Mouse (Mus musculus): ENCODE measurements around the gene Wfdc9.

Wfdc9 gene

DNA sequence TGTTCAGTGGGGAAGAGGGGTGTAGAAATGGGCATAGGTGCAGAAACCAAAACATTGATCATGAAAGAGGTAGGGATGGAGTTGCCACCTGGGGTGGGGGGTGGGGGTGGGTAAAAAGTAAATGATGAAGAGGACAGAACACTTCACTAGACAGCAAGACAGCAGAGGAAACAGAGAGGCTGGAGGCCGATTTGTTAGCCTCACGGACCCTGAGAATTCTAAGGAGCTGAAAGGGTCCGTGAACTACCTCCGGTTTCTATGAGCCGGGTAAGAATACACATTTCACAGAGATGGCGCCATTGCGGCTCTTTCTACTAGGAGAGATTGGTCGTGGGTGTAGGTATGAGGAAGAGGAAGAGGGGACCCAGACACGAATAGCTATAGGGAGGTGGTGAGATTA is at the start of gene Wfdc9:
Gene Wfdc9 (minus strand): TSS at position 101 of the 400 bp plus-strand sequence.
- no peak for DNase-seq (ENCODE audit: extremely low read depth, low read depth)

- DNase-seq (ENCODE audit: extremely low read depth, low read depth), result no peak
Observed at GRCm38 (mm10) chr2:164705991-164706390, 49.6 kb upstream of the Wfdc9 start.

DNA sequence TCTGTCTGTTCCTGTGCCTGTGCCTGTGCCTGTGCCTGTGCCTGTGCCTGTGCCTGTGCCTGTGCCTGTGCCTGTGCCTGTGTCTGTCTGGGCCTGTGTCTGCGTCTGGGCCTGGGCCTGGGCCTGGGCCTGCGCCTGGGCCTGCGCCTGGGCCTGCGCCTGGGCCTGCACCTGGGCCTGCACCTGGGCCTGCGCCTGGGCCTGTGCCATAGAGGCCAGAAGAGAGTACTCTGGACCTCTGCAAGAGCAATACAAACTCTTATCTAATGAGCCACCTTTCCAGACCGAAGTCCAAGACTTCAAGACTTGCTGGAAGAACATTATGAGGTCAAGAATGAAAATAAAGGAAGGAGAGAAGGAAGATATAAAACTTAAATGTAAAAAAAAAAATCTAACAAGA is 48.9 kb upstream of the Wfdc9 start:
- DNase-seq (ENCODE audit: extremely low read depth, low read depth), result no peak

- no peak for DNase-seq (ENCODE audit: extremely low read depth, low read depth)
Observed at GRCm38 (mm10) chr2:164704235-164704634, 47.9 kb upstream of the Wfdc9 start.

DNA sequence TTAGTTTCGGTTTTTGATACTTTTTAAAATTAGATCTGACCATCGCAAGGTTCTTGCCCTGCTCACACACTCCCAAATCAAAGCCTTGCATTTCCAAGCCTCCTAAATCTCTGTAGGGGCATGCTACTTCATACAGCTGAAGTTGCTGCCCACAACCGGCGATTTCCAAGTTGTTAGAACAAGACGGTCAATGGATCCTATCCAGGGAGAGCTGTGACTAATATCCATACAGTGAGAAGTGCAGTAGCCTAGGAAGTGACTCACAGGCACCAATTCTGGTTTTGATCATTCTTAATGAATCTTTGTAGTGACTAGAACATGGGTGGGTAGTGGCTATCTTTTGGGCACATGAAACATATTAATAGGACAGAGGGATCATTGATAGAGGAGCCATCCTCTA is 45.4 kb upstream of the Wfdc9 start:
- no peak for DNase-seq (ENCODE audit: extremely low read depth, low read depth)

DNA sequence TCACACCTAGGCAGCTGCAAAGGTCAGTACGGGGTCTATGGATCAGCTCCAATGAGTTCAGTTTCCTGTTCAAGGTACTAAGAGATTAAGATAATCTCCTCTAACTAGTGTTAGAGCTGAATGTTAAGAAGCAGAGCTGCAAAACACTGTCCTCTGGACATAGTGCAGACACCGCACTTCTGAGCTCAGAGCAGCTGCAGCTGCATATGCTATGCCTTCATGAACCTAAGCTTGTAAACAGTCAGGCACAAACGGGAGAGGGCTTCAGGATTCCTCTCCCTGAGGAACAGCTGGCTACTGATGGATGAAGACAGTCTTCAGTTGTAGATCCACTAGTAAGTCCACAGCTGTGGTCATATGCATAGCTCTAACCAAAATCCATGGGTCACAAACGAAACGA is 44.6 kb upstream of the Wfdc9 start:
- no peak for DNase-seq (ENCODE audit: extremely low read depth, low read depth)

DNA sequence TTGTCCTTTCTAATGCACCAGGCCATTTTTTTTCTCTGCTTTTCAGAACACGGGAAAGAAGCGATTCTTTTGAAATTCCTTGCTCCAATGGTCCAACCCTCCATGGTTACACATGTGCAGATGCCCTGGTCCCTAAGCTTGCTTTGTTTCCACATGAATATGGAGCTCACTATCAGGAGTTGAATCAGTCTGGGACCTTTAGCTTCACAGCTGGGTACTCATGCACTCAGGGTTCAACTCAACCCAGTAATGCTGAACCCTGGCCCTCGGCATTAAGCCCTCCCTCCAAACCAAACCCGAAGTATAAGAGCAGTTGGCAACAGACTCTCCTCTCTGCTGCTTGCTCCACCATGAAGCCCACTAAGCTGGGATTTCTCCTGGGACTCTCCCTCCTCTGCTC is 41.8 kb upstream of the Wfdc9 start, which contains the start of gene Spint4:
Gene Spint4 (plus strand): TSS at position 301 of the 400 bp plus-strand sequence.
- no peak for DNase-seq (ENCODE audit: extremely low read depth, low read depth)

GRCm38 (mm10) chr2:164684807-164685206 is 28.4 kb upstream of the Wfdc9 start, which contains the start of gene Wfdc13:
Wfdc13 (plus strand) TSS chr2:164685107.
- DNase-seq (ENCODE audit: extremely low read depth, low read depth), result no peak

DNA sequence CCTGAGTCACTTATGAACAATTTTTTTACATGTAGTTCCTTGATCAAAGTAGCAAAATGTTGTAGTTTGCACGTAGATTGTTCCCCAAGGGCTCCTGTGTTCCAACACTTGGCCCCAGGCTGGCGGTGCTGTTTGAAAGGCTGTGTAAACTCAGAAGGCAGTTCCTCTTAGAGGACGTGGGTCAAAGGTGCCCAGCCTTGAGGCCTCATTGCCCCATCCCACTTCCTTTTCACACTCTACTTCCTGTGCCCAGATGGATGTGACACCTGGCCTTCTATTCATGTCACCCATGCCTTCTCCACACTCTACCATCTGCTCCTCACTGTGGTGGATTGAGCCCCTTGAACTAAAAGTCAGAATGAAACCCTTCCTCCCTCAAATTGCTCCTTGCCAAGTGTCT is 23.5 kb upstream of the Wfdc9 start:
- DNase-seq (ENCODE audit: extremely low read depth, low read depth), result no peak

DNA sequence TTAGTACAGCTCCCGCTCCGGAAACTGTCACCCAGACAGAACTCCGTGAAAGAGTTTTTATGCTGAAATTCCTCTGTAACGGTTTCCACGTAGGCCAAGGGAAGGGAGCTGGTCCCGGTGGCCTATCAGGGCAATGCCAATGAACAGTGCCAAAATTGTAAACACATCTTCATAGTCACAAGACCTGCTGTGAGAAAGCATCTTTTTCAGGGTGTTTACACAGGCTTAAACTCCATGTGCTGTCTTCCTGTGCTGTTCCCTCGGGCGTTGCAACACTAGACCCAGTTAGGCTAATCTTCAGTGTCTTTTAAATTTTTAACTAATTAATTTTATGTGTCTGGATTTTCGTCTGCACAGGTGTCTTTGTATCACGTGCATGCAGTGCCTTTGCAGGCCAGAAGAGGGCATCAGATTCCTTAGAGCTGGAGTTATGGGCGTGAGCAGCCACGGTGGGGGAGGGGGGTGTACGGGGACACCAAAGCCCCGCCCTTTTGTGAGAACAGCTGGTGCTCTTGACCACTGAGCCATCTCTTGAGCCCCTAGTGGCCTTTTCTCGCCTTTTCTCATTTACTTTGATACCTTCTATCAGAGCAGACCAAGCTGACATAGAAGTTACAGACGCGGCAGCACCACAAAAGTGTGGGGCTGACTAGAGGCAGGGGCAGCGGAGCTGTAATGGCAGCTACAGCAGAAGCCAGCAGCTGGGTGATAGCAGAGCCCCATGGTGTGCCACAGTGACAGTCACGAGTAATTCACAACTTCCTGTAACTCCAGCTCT is 22.7 kb upstream of the Wfdc9 start:
- peak; percentile 18 for DNase-seq (ENCODE audit: extremely low read depth, low read depth)

GRCm38 (mm10) chr2:164676916-164677685 is 20.7 kb upstream of the Wfdc9 start:
- DNase-seq (ENCODE audit: extremely low read depth, low read depth), result peak; percentile 80

- no peak for DNase-seq (ENCODE audit: extremely low read depth, low read depth)
Observed at GRCm38 (mm10) chr2:164676103-164676502, 19.7 kb upstream of the Wfdc9 start.

DNA sequence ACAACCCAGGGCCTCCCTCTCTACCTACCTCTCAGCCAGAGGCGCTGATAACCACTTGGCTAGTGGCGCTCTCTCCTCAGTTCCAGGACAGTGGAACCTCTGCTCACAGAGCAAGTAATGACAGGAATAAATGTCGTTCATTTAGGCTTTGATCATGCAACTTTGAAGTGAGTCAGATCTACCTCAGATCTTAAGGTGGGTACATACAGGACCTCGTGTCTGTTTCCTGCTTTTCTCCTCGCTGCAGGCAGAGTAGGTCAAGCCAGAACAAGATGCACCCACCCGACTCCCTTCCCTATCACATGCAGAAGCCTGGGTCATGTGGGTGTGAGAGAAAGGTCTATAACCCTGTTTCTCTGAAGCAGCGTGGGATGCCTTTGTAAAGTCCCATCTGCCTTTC is 17.6 kb upstream of the Wfdc9 start, which contains the start of gene Wfdc11:
Gene Wfdc11 (minus strand): TSS at position 101 of the 400 bp plus-strand sequence.
- DNase-seq (ENCODE audit: extremely low read depth, low read depth), result no peak

GRCm38 (mm10) chr2:164670938-164671337 is 14.6 kb upstream of the Wfdc9 start:
- no peak for DNase-seq (ENCODE audit: extremely low read depth, low read depth)

- peak; percentile 47 for DNase-seq (ENCODE audit: extremely low read depth, low read depth)
Observed at GRCm38 (mm10) chr2:164670261-164670660, 13.9 kb upstream of the Wfdc9 start.

DNA sequence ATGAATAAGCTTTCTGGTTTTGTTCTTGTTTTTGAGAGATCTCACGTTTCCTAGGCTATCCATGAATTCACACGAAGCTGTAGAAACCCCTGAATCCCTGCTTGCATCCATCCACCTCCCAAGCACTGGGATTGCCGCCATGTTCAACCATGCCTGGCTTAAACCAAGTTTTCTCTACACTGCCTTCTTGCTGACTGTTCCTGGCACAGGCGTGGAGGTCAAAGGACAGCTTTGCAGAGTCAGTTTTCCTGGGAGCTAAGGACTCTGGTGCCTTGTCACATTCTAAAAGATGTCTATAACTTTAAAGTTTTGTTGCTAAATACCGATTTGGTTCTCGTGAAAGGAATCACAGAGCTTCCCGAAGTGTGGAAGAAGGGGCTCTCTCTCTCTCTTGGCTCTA is 8.5 kb upstream of the Wfdc9 start:
- no peak for DNase-seq (ENCODE audit: extremely low read depth, low read depth)

- peak; percentile 25 for DNase-seq (ENCODE audit: extremely low read depth, low read depth)
Observed at GRCm38 (mm10) chr2:164655858-164656257, 525 bp downstream of the Wfdc9 start, which contains the start of gene Wfdc10. Wfdc10 (plus strand) TSS chr2:164656046.

DNA sequence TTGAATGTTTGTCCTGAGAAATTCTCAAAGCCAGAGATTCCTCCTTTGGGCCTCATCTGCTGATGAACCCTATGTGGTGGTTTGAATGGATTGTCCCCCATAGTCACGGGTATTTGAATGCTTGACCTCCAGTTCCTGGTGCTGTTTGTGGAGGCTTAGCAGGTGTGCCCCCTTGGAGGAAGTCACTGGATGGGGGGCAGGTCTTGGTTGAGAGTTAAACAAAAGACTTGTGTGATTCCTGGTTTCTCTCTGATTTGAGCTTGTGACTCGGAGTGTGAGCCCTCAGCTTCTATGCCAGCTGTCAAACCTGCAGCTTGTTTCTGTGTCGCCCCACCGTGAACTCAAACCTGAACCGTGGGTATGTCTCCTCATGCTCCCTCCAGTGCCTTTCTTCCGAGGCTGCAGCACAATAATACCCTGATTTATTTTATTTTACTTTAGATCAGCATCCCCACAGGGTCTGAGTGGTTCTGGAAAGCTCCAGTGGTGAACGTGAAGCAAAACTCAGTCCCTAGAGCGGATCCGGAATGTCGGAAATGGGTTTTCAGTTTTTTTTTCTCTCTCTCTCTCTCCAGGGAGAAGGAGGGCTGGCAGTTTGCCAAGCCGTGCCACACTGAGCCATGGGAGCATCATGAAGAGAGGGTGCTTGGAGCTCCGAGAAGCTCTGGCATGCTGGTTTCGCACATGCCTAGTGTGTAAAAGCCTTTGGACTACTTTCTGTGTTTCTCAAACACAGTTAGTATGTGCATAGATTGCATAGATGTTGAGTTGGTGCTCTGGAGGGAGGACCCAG is 14.3 kb downstream of the Wfdc9 start:
- no peak for DNase-seq (ENCODE audit: extremely low read depth, low read depth)

GRCm38 (mm10) chr2:164641129-164641528 is 15.3 kb downstream of the Wfdc9 start:
- DNase-seq (ENCODE audit: extremely low read depth, low read depth), result peak; percentile 81

- DNase-seq (ENCODE audit: extremely low read depth, low read depth), result no peak
Observed at GRCm38 (mm10) chr2:164638696-164639095, 17.7 kb downstream of the Wfdc9 start, which contains the start of gene Wfdc16. Wfdc16 (minus strand) TSS chr2:164638796.

DNA sequence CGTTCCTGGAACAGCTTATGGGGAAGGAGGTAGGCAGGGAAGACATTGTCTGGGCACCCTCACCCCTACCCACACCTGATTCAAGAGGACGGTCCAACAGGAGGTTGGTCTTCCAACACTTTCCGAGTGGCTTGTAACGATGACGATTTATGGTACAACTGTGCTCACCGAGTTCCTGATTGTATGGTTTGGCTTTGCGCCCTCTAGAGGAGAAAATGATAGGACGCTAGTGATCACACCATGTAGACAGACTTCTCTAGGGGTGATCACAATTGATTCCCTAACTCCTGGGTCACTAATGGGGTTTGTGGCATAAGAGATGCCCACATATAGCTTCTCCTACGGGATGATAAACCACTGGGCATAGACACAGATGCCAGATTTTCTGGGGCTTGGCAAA is 21.1 kb downstream of the Wfdc9 start:
- peak; percentile 22 for DNase-seq (ENCODE audit: extremely low read depth, low read depth)

All from MEL-GATA-1-ER (cell line).